Mouse (Mus musculus) myocyte (in vitro differentiated cells): Measurements from ENCODE around the gene Foxe1. TPM values are rescaled to one million over a fixed set of nuclear protein-coding genes. Genes with fewer than 3 reads are reported as not detected.

Source experiments
- H3K27me3 ChIP-seq: one replicate; pipeline ENCODE4 v1.6.1; 2011; ENCODE audit not compliant: control insufficient read depth, insufficient read depth, insufficient read length
- H3K36me3 ChIP-seq: one replicate; pipeline ENCODE4 v1.6.1; 2011; ENCODE audit not compliant: control insufficient read depth, insufficient read depth
- H3K4me2 ChIP-seq: one replicate; pipeline ENCODE4 v1.6.1; 2011; ENCODE audit warnings: low read depth, control low read depth
- H3K4me3 ChIP-seq: one replicate; pipeline ENCODE4 v1.5.1; 2011; ENCODE audit warnings: mild to moderate bottlenecking, control low read depth, moderate library complexity
- H3K79me2 ChIP-seq: one replicate; pipeline ENCODE4 v1.6.1; 2011; ENCODE audit not compliant: control insufficient read depth, insufficient read depth
- H3ac ChIP-seq: one replicate; pipeline ENCODE4 v1.6.1; 2011; ENCODE audit not compliant: control insufficient read depth, insufficient read length
- CEBPB ChIP-seq: IDR thresholded peaks from 2 replicates; pipeline ENCODE4 v1.6.1; 2011; ENCODE audit warnings: mild to moderate bottlenecking, moderate library complexity; ENCODE audit not compliant: poor library complexity, insufficient read depth, severe bottlenecking
- E2F4 ChIP-seq: IDR thresholded peaks from one replicate; pipeline ENCODE4 v1.6.1; 2011; ENCODE audit warnings: mild to moderate bottlenecking, control low read depth, moderate library complexity; ENCODE audit not compliant: insufficient read depth
- MAX ChIP-seq: IDR thresholded peaks from one replicate; pipeline ENCODE4 v1.6.1; 2011; ENCODE audit warnings: low read depth, mild to moderate bottlenecking, control low read depth
- MYOD1 ChIP-seq, 3 experiments: IDR thresholded peaks; one replicate each; pipeline ENCODE4 v1.6.1; 2011; ENCODE audit warnings: control low read depth in 2 of 3, low read depth in 2 of 3, mild to moderate bottlenecking in 2 of 3, moderate library complexity in 1 of 3; ENCODE audit not compliant: insufficient read length in 2 of 3, control insufficient read depth in 1 of 3
- MYOG ChIP-seq, 3 experiments: IDR thresholded peaks; one replicate each; pipeline ENCODE4 v1.6.1; 2011; ENCODE audit warnings: control low read depth in 2 of 3, low read depth in 2 of 3, mild to moderate bottlenecking in 2 of 3; ENCODE audit not compliant: insufficient read length in 2 of 3, control insufficient read depth in 1 of 3, insufficient read depth in 1 of 3
- POLR2A ChIP-seq: IDR thresholded peaks from one replicate; pipeline ENCODE4 v1.6.1; 2011; ENCODE audit warnings: low read depth, mild to moderate bottlenecking, control low read depth, moderate library complexity; ENCODE audit not compliant: insufficient read length
- POLR2AphosphoS2 ChIP-seq: IDR thresholded peaks from one replicate; pipeline ENCODE4 v1.6.1; 2011; ENCODE audit warnings: low read depth, control low read depth; ENCODE audit not compliant: insufficient read length
- REST ChIP-seq: IDR thresholded peaks from one replicate; pipeline ENCODE4 v1.6.1; 2011; ENCODE audit warnings: mild to moderate bottlenecking, control low read depth, moderate library complexity; ENCODE audit not compliant: insufficient read depth, insufficient read length
- SRF ChIP-seq: IDR thresholded peaks from one replicate; pipeline ENCODE4 v1.6.1; 2011; ENCODE audit warnings: low read depth; ENCODE audit not compliant: control insufficient read depth, insufficient read length
- TCF12 ChIP-seq: IDR thresholded peaks from one replicate; pipeline ENCODE4 v1.6.1; 2011; ENCODE audit warnings: mild to moderate bottlenecking, control low read depth; ENCODE audit not compliant: poor library complexity, insufficient read depth, severe bottlenecking
- TCF3 ChIP-seq: IDR thresholded peaks from one replicate; pipeline ENCODE4 v1.6.1; 2011; ENCODE audit warnings: low read depth, control low read depth; ENCODE audit not compliant: insufficient read length
- USF1 ChIP-seq: IDR thresholded peaks from one replicate; pipeline ENCODE4 v1.6.1; 2011; ENCODE audit warnings: low read depth, mild to moderate bottlenecking, control low read depth, moderate library complexity
- polyA plus RNA-seq: library from polyadenylated mRNA; unstranded; fragments of >200 nt; fragmentation: generic; extraction: Trizol; gene quantifications from one replicate; pipeline ENCODE4 v1.2.1, GENCODE M21; 2012; ENCODE audit warnings: missing spikeins

Gene Foxe1
- polyA plus RNA-seq, 1 experiment = not detected

- no peaks in the 10 kb centered on the region for H3K79me2 ChIP-seq
- H3K4me2 ChIP-seq = no peak overlapping the region
- peaks cover 24% of the 10 kb centered on the region for H3K27me3 ChIP-seq
- H3K4me3 ChIP-seq = no peak overlapping the region
- TF ChIP-seq CEBPB (no peak), MYOD1 (IDR thresholded peaks at IDR 0.05; ENCODE audit: control insufficient read depth in 1 of 3, insufficient read length in 2 of 3, low read depth in 2 of 3) (no peak), SRF (no peak), MYOG (IDR thresholded peaks at IDR 0.05; ENCODE audit: control insufficient read depth in 1 of 3, insufficient read depth in 1 of 3, insufficient read length in 2 of 3, low read depth in 2 of 3) (no peak), POLR2A (no peak), POLR2AphosphoS2 (no peak), TCF12 (no peak), MAX (no peak), REST (no peak), E2F4 (no peak), USF1 (no peak), TCF3 (no peak)
- H3K36me3 ChIP-seq = no peaks in the 10 kb centered on the region
- H3ac ChIP-seq = no peak overlapping the region
These were observed 51.0 kb downstream of the Foxe1 start for GRCm38 (mm10) chr4:46394388-46394787.

- Histone ChIP-seq H3ac (no peak overlapping the region), H3K4me2 (no peak overlapping the region), H3K4me3 (no peak overlapping the region), H3K27me3 (peaks cover 24% of the 10 kb centered on the region), H3K36me3 (no peaks in the 10 kb centered on the region), H3K79me2 (no peaks in the 10 kb centered on the region)
- TF ChIP-seq CEBPB = no peak
- TF ChIP-seq MYOG (IDR thresholded peaks at IDR 0.05; ENCODE audit: control insufficient read depth in 1 of 3, insufficient read depth in 1 of 3, insufficient read length in 2 of 3, low read depth in 2 of 3) = no peak
- no peak for TF ChIP-seq USF1
- TF ChIP-seq TCF3 = no peak
- no peak for TF ChIP-seq POLR2A
- TF ChIP-seq MAX = no peak
- no peak for TF ChIP-seq MYOD1 (IDR thresholded peaks at IDR 0.05; ENCODE audit: control insufficient read depth in 1 of 3, insufficient read length in 2 of 3, low read depth in 2 of 3)
These were observed 52.3 kb downstream of the Foxe1 start for GRCm38 (mm10) chr4:46395736-46396135.

Other genes starting within 250 kb of the Foxe1 start
- gene Ncbp1, start 205.0 kb upstream of the Foxe1 start, polyA plus RNA-seq = 62.0 TPM
- 14.9 TPM for gene Tstd2, start 204.9 kb upstream of the Foxe1 start, polyA plus RNA-seq
- gene Xpa, start 147.3 kb upstream of the Foxe1 start, polyA plus RNA-seq = 19.7 TPM
- gene Trmo, start 45.8 kb downstream of the Foxe1 start, polyA plus RNA-seq = 3.1 TPM
- gene Hemgn, start 69.9 kb downstream of the Foxe1 start, polyA plus RNA-seq = not detected
- gene Anp32b, start 107.3 kb downstream of the Foxe1 start, polyA plus RNA-seq = 228 TPM
- 62.3 TPM for gene Nans, start 145.6 kb downstream of the Foxe1 start, polyA plus RNA-seq
- gene Trim14, start 192.5 kb downstream of the Foxe1 start, polyA plus RNA-seq = 0.14 TPM